Mouse (Mus musculus) midbrain, embryonic 11.5 days (tissue): ENCODE data around the gene Pofut1. TPM values are rescaled to one million over a fixed set of nuclear protein-coding genes. Genes with fewer than 3 reads are reported as not detected.
"Not testable (repeated sequence)": the region's sequence is repeated elsewhere in the genome, so short reads cannot be mapped to it uniquely, and the experiment has no call there.

Experiments
- ATAC-seq: fragments of 200-750 bp; cut with Nextera tagmentation; 2 replicates; pipeline ENCODE4 v1.8.0; 2017; ENCODE audit warnings: moderate TSS enrichment, moderate library complexity; ENCODE audit not compliant: low FRiP score
- DNase-seq: peaks from one replicate; pipeline ENCODE4 v3.0.0; 2015; ENCODE audit warnings: low spot score; ENCODE audit errors: missing footprints
- H3K27ac ChIP-seq: fragments of 300-500 bp; sonication (generic); 2 replicates; pipeline ENCODE4 v1.5.1; 2014; ENCODE audit warnings: low read depth, low read length
- H3K27me3 ChIP-seq: fragments of 300-500 bp; sonication (generic); 2 replicates; pipeline ENCODE4 v1.6.1; 2014; ENCODE audit warnings: mild to moderate bottlenecking, low read length, moderate library complexity, mixed read lengths; ENCODE audit not compliant: control insufficient read depth, insufficient read depth
- H3K36me3 ChIP-seq: fragments of 300-500 bp; sonication (generic); 2 replicates; pipeline ENCODE4 v1.6.1; 2014; ENCODE audit warnings: mild to moderate bottlenecking, low read length, moderate library complexity, mixed read lengths; ENCODE audit not compliant: control insufficient read depth, insufficient read depth
- H3K4me1 ChIP-seq: fragments of 300-500 bp; sonication (generic); 2 replicates; pipeline ENCODE4 v1.6.1; 2014; ENCODE audit warnings: low read length; ENCODE audit not compliant: control insufficient read depth, insufficient read depth
- H3K4me2 ChIP-seq: fragments of 300-500 bp; sonication (generic); 2 replicates; pipeline ENCODE4 v1.6.1; 2014; ENCODE audit warnings: mild to moderate bottlenecking, moderate library complexity
- H3K4me3 ChIP-seq: fragments of 300-500 bp; sonication (generic); 2 replicates; pipeline ENCODE4 v1.5.1; 2014; ENCODE audit warnings: low read depth, low read length
- H3K9ac ChIP-seq: fragments of 300-500 bp; sonication (generic); 2 replicates; pipeline ENCODE4 v1.6.1; 2014; ENCODE audit warnings: low read length
- H3K9me3 ChIP-seq: fragments of 300-500 bp; sonication (generic); 2 replicates; pipeline ENCODE4 v1.6.1; 2016; ENCODE audit warnings: low read length; ENCODE audit not compliant: control insufficient read depth
- WGBS: fragments of 180-500 bp; shearing (Covaris S2); extraction: QIAGEN DNeasy Blood & Tissue Kit; methylation state at CpG from one replicate; pipeline ENCODE4 v1.1.7; 2014; 5-methylcytosine and 5-hydroxymethylcytosine counted together
- polyA plus RNA-seq: library from polyadenylated mRNA; unstranded; fragments of >200 nt; fragmentation: Nextera tagmentation; extraction: Ambion mirVana; gene quantifications from 2 replicates; pipeline ENCODE4 v1.2.1, GENCODE M21; 2014

The Pofut1 gene
- polyA plus RNA-seq, 1 experiment from 2014 or later, result 7.2 TPM

- Histone ChIP-seq H3K36me3 (no peaks in the 10 kb centered on the region), H3K9me3 (no peaks in the 10 kb centered on the region), H3K9ac (no peak overlapping the region), H3K27me3 (no peaks in the 10 kb centered on the region), H3K4me1 (no peaks in the 10 kb centered on the region), H3K27ac (no peak overlapping the region), H3K4me2 (no peak overlapping the region), H3K4me3 (no peak overlapping the region)
- 79% methylated on average over 6 of the region's 6 CpGs for WGBS
- DNase-seq (no peak), ATAC-seq (no peak)
Observed at GRCm38 (mm10) chr2:153274919-153275247, 33.5 kb downstream of the Pofut1 start.

GRCm38 (mm10) chr2:153275577-153275976, 34.2 kb downstream of the Pofut1 start:
- not testable (repeated sequence) for H3K9me3 ChIP-seq, DNase-seq
- 97% methylated on average over 3 of the region's 3 CpGs for WGBS

GRCm38 (mm10) chr2:153276440-153276839, 35.1 kb downstream of the Pofut1 start:
- Histone ChIP-seq H3K4me3 (no peak overlapping the region), H3K27me3 (no peaks in the 10 kb centered on the region), H3K4me1 (no peaks in the 10 kb centered on the region), H3K27ac (no peak overlapping the region), H3K4me2 (no peak overlapping the region), H3K36me3 (no peaks in the 10 kb centered on the region), H3K9me3 (no peaks in the 10 kb centered on the region), H3K9ac (no peak overlapping the region)
- ATAC-seq (no peak), DNase-seq (no peak)
- 93% methylated on average over 8 of the region's 8 CpGs for WGBS

More at GRCm38 (mm10) chr2:153275577-153275976, 34.2 kb downstream of the Pofut1 start:
- not testable (repeated sequence) for H3K4me3 ChIP-seq, H3K9ac ChIP-seq, H3K4me1 ChIP-seq, H3K27me3 ChIP-seq, H3K27ac ChIP-seq, H3K4me2 ChIP-seq, ATAC-seq, H3K36me3 ChIP-seq

GRCm38 (mm10) chr2:153276846-153277245, 35.5 kb downstream of the Pofut1 start:
- DNase-seq, H3K4me2 ChIP-seq, ATAC-seq, H3K9me3 ChIP-seq, H3K36me3 ChIP-seq, H3K4me1 ChIP-seq, H3K4me3 ChIP-seq, H3K27ac ChIP-seq, H3K9ac ChIP-seq, H3K27me3 ChIP-seq: not testable (repeated sequence)
- WGBS, result 89% methylated on average over 5 of the region's 5 CpGs

DNA sequence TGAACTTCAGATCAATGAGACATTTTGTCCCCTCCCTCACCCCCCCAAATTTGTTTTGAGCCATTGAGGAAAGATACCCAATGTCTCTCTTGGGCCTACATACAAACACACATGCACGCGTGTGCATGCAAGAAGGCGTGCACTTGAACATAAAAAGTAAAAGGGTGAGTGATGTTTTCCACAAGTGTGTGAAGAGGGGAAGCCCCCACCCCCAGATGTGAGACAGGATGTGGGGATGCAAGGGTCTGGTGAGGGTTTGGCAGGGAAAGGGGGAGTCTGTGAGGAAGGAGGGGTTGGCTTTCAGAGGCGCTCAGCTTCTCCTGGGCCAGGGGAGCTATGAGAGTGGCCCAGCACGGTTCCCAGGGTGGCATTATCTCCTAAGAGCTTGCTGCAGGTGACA, 37.0 kb downstream of the Pofut1 start:
- H3K36me3 ChIP-seq, result no peaks in the 10 kb centered on the region
- no peaks in the 10 kb centered on the region for H3K27me3 ChIP-seq
- no peaks in the 10 kb centered on the region for H3K9me3 ChIP-seq
- WGBS, result 83% methylated on average over 5 of the region's 5 CpGs
- DNase-seq, result no peak
- H3K4me1 ChIP-seq, result no peaks in the 10 kb centered on the region
- H3K4me2 ChIP-seq, result no peak overlapping the region
- H3K4me3 ChIP-seq, result no peak overlapping the region
- H3K9ac ChIP-seq, result no peak overlapping the region
- H3K27ac ChIP-seq, result no peak overlapping the region
- ATAC-seq, result no peak

DNA sequence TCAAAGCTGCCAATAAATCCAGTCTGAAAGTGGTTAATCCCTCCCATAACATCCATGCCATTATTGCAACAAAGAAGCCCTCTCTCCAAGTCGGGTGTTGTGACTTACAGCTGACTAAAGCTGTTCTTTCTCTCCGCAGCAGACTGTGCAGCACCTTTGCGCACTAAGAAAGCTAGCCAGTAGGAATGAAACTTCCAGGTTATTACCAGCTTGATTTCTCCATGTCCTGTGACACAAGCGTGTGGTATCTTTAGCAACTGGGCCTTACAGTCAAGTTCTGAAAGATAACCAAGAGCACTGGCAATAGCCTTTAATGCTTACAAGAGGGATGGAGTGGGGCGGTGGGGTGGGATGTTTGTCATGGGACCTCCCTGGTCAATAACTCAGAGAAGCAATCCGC, 42.6 kb downstream of the Pofut1 start:
- no peaks in the 10 kb centered on the region for H3K27me3 ChIP-seq
- no peaks in the 10 kb centered on the region for H3K9me3 ChIP-seq
- no peak overlapping the region for H3K4me2 ChIP-seq
- H3K4me1 ChIP-seq, result no peaks in the 10 kb centered on the region
- 86% methylated on average over 6 of the region's 6 CpGs for WGBS
- H3K4me3 ChIP-seq, result no peak overlapping the region
- no peak for DNase-seq
- H3K36me3 ChIP-seq, result no peaks in the 10 kb centered on the region
- H3K9ac ChIP-seq, result no peak overlapping the region
- no peak overlapping the region for H3K27ac ChIP-seq
- ATAC-seq, result no peak

GRCm38 (mm10) chr2:153286524-153286923, 45.2 kb downstream of the Pofut1 start:
- Histone ChIP-seq H3K4me2 (no peak overlapping the region), H3K9me3 (no peaks in the 10 kb centered on the region), H3K27me3 (no peaks in the 10 kb centered on the region), H3K4me3 (no peak overlapping the region), H3K4me1 (peaks cover 3% of the 10 kb centered on the region; the same call in 1 of the 2 replicates), H3K9ac (no peak overlapping the region), H3K27ac (no peak overlapping the region), H3K36me3 (no peaks in the 10 kb centered on the region)
- DNase-seq, result no peak
- no peak for ATAC-seq
- WGBS, result 82% methylated on average over 4 of the region's 4 CpGs

GRCm38 (mm10) chr2:153287835-153288234, 46.5 kb downstream of the Pofut1 start:
- Histone ChIP-seq H3K4me1 (peaks cover 10% of the 10 kb centered on the region), H3K27ac (no peak overlapping the region), H3K9me3 (no peaks in the 10 kb centered on the region), H3K36me3 (no peaks in the 10 kb centered on the region), H3K27me3 (no peaks in the 10 kb centered on the region), H3K4me3 (no peak overlapping the region), H3K4me2 (no peak overlapping the region), H3K9ac (no peak overlapping the region)
- no peak for ATAC-seq
- WGBS, result 88% methylated on average over 6 of the region's 6 CpGs
- DNase-seq, result peak; percentile 47

GRCm38 (mm10) chr2:153290938-153291928, 49.9 kb downstream of the Pofut1 start, which contains the start of gene Kif3b:
Gene Kif3b, plus strand, starts transcription at chr2:153291413.
- peak within 1 kb of the TSS; percentile 94 for H3K9ac ChIP-seq
- no peaks in the 10 kb centered on the region for H3K36me3 ChIP-seq

More at GRCm38 (mm10) chr2:153290938-153291928, 49.9 kb downstream of the Pofut1 start, which contains the start of gene Kif3b:
- H3K4me3 ChIP-seq, result peak within 1 kb of the TSS; percentile 92
- no peak within 1 kb of the TSS for H3K27ac ChIP-seq
- under 1% methylated on average over 63 of the region's 63 CpGs for WGBS
- ATAC-seq, result peak; percentile 95
- DNase-seq, result peak; percentile 98
- no peaks in the 10 kb centered on the region for H3K27me3 ChIP-seq
- H3K9me3 ChIP-seq, result no peaks in the 10 kb centered on the region
- peaks cover 10% of the 10 kb centered on the region for H3K4me1 ChIP-seq
- H3K4me2 ChIP-seq, result peak within 1 kb of the TSS; percentile 80
